Mouse (Mus musculus) yolk sac, embryonic 10.5 days (tissue): ENCODE measurements around the gene Scd2.
"Not testable (repeated sequence)": the region's sequence is repeated elsewhere in the genome, so short reads cannot be mapped to it uniquely, and the experiment has no call there.

Experiments used
- DNase-seq: peaks from one replicate; pipeline ENCODE4 v3.0.0-alpha.2; 2017; ENCODE audit warnings: low spot score

The Scd2 gene

GRCm38 (mm10) chr19:44297068-44297760, 3.7 kb downstream of the Scd2 start:
- DNase-seq = no peak

GRCm38 (mm10) chr19:44297862-44298261, 4.4 kb downstream of the Scd2 start:
- no peak for DNase-seq

GRCm38 (mm10) chr19:44299078-44299477, 5.6 kb downstream of the Scd2 start:
- DNase-seq = no peak

- DNase-seq = no peak
These were observed 6.4 kb downstream of the Scd2 start for GRCm38 (mm10) chr19:44299902-44300301.

GRCm38 (mm10) chr19:44300520-44300919, 7.0 kb downstream of the Scd2 start:
- no peak for DNase-seq

- DNase-seq = no peak
These were observed 7.7 kb downstream of the Scd2 start for GRCm38 (mm10) chr19:44301176-44301575.

GRCm38 (mm10) chr19:44301671-44302305, 8.3 kb downstream of the Scd2 start:
- DNase-seq = no peak

GRCm38 (mm10) chr19:44302901-44303300, 9.4 kb downstream of the Scd2 start:
- DNase-seq = no peak

GRCm38 (mm10) chr19:44303502-44303901, 10.0 kb downstream of the Scd2 start:
- no peak for DNase-seq

- DNase-seq = no peak
These were observed 10.9 kb downstream of the Scd2 start for GRCm38 (mm10) chr19:44304419-44304818.

GRCm38 (mm10) chr19:44304851-44305510, 11.5 kb downstream of the Scd2 start:
- no peak for DNase-seq

- no peak for DNase-seq
These were observed 12.2 kb downstream of the Scd2 start for GRCm38 (mm10) chr19:44305701-44306100.

GRCm38 (mm10) chr19:44306171-44306570, 12.7 kb downstream of the Scd2 start:
- no peak for DNase-seq

GRCm38 (mm10) chr19:44307101-44307914, 13.8 kb downstream of the Scd2 start:
- DNase-seq = no peak

- no peak for DNase-seq
These were observed 14.5 kb downstream of the Scd2 start for GRCm38 (mm10) chr19:44307915-44308470.

GRCm38 (mm10) chr19:44308611-44309246, 15.3 kb downstream of the Scd2 start:
- DNase-seq = no peak

- DNase-seq = no peak
These were observed 16.1 kb downstream of the Scd2 start for GRCm38 (mm10) chr19:44309351-44310154.

- not testable (repeated sequence) for DNase-seq
These were observed 16.7 kb downstream of the Scd2 start for GRCm38 (mm10) chr19:44310155-44310575.

GRCm38 (mm10) chr19:44310814-44311213, 17.3 kb downstream of the Scd2 start:
- DNase-seq = no peak

- DNase-seq = no peak
These were observed 18.0 kb downstream of the Scd2 start for GRCm38 (mm10) chr19:44311306-44312006.
